Mouse (Mus musculus) c-Kit-negative CD71-positive TER-119-positive erythroid progenitor cells, embryonic 14.5 days (primary cell): ENCODE results near the gene Wdr5.

Source experiments
- DNase-seq: peaks from one replicate; pipeline ENCODE4 v3.0.0-alpha.2; 2013; ENCODE audit warnings: low read depth, low spot score

Gene Wdr5

GRCm38 (mm10) chr2:27548664-27549369 is 33.9 kb downstream of the Wdr5 start:
- no peak for DNase-seq

GRCm38 (mm10) chr2:27552620-27553287 is 37.8 kb downstream of the Wdr5 start:
- peak; percentile 6 for DNase-seq

DNA sequence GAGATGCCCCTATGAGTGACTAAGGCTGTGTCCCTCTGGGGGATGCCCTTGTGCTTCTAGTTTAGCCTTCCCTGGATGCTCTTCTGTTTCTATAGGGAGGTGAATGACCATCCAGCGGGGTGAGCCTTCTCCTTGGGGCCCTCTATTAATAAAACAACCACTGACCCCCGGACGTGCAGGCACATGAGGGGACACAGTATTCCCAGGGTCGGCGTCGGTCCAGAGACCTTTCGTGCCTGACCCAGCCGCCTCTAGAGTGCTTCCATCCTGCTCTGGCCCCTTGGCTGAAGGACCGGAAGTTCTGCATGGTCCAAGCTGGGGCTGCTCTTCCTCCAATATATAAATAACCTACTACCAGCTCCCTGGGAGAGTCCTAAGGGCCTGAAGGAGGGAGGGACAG is 39.4 kb downstream of the Wdr5 start:
- no peak for DNase-seq

- no peak for DNase-seq
These were observed 42.0 kb downstream of the Wdr5 start for GRCm38 (mm10) chr2:27556921-27557320.

DNA sequence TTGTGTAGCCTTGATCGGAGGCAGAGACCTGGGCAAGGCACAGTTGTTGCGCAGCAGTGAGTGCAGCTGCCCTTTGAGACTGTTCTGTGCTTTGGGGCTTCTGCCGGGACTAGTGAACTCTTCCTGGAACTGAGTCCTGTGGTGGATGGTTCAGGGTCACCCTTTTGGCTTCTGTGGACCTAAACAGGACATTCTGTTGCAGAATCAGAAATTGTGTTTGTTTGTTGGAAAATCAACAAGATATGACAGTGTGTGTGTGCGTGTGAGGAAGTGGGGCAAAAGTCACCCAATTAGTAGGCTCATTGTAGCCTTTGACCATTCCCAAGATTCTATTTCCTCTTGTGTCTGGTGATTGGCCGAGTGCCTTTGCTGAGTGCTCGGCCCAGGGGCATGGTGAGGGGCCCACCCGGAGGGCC is 45.8 kb downstream of the Wdr5 start:
- no peak for DNase-seq

GRCm38 (mm10) chr2:27561159-27561558 is 46.2 kb downstream of the Wdr5 start:
- DNase-seq: no peak

DNA sequence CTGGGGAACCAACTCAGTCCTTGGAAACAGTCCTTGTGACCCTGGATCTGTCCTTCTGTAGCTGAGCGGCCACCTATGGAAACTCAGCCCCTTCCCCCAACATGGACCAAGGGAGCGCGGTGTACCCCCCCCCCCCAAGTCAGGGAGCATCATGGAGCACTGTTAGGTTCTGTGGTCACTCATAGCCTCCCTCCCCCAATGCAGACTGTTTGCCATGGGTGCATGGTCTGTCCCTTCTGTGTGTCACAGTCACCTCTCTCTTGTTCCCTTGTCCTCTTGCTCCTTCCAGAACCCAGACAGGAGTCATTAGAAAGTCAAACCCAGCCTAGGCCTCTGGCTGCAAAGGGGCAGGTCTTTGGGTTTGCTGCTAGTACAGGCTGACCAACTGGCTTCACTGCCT is 46.9 kb downstream of the Wdr5 start:
- no peak for DNase-seq

GRCm38 (mm10) chr2:27563641-27564148 is 48.7 kb downstream of the Wdr5 start:
- no peak for DNase-seq

GRCm38 (mm10) chr2:27564694-27565093 is 49.7 kb downstream of the Wdr5 start:
- DNase-seq: no peak

DNA sequence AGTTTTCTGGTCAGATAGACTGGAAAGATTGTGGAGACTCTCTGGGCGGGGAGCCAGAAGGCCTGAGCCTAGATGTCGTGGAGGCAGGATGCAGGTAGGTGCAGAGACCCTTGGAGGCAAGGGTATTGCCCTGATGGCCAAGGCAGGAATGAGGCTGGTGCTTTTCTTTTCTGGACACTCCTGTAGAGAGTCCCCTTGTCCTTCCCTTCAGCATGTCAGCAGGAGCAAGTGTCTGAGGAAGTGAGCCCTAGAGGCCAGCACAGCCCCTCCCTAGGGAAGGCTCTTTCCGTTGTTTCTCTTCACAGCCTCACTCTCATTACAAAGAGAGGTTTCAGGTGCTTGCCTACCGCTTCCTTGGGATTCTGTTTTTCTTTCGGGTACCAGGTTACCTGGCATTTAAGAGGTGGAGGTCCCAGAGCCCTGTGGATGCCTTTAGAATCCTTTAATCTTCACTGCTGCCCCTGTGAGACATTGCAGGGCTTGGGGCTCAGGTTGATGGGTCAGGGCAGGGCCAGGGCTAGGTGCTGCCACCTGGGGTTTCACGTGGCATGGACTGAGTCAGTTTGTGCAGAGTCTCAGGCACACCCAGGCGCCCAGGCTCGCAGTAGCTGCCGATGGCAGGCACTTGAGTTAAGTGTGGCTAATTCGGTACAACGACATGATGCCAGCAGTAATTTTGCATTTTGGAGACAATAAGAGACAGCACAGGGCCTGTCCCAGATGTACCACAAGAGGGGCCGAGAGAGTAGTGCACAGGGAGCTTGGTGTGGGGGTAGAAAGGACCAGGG is 50.6 kb downstream of the Wdr5 start:
- DNase-seq: no peak

DNA sequence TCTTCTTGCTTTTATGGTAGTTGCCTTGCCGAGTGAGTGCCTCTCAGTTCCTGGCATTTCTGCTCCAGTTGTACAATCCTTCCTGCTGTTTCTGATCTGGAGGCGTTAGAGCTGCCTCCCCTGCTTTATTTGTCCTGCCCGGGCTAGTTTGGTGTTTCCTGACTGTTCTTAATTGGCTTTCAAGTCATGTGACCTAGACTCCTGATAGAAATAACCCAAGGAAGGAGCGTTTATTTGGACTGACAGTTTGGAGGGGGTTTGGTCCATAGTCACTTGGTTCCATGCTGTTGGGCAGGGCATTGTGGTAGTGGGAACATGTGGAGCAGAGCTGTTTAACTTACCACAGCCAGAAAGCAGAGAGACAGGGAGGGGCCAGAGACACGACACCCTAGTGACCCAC is 55.9 kb downstream of the Wdr5 start:
- DNase-seq: no peak

GRCm38 (mm10) chr2:27572261-27572793 is 57.4 kb downstream of the Wdr5 start:
- no peak for DNase-seq

DNA sequence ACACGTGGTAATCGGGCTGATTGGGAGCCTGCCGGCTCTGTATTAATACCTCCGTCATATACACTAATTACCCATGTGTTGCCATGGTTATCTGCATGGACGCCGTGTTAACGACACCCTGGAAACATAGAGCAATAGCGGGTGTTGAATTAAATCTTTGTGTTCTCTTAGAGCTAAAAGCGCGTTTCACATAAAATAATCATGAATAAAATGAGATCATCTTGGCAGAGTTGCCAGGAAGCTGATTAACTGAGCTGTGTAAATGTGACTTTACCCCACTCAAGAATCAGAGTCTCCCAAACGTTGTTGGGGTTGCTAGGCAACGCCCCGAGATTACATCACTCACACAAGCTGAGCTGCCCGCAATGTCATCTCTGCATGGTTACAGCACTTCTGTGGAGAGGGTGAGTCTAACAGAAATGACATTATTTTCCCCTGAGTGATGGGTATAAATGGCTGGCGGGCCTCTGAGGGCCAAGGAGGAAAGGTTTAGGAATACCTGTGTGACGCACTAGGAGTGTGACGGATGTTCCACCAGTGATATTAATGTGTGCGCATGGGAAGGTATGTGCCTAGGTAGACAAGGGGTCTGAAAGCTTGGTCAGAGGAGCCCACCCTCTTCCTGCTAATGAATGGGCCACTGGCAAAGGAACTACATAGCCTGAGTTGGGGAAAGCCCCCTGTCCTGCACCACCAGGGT is 58.1 kb downstream of the Wdr5 start:
- no peak for DNase-seq

- DNase-seq: no peak
These were observed 58.6 kb downstream of the Wdr5 start for GRCm38 (mm10) chr2:27573628-27573966.

GRCm38 (mm10) chr2:27576416-27576815 is 61.5 kb downstream of the Wdr5 start:
- no peak for DNase-seq

- DNase-seq: no peak
These were observed 63.6 kb downstream of the Wdr5 start for GRCm38 (mm10) chr2:27578552-27578951.

- DNase-seq: no peak
These were observed 67.2 kb downstream of the Wdr5 start for GRCm38 (mm10) chr2:27582112-27582511.

GRCm38 (mm10) chr2:27583019-27583418 is 68.1 kb downstream of the Wdr5 start:
- no peak for DNase-seq

- DNase-seq: no peak
These were observed 69.6 kb downstream of the Wdr5 start for GRCm38 (mm10) chr2:27584546-27584945.
